Comparison of ENCODE assay signal across 8 mouse cellular contexts in genomic region chr7:97331726-97332666, GRCm38 (mm10). TPM values are rescaled to one million over a fixed set of nuclear protein-coding genes. Genes with fewer than 3 reads are reported as not detected.
DNase-seq lines count a peak whose midpoint lies in the region; ATAC-seq lines count a peak whose summit lies in the region.

TSS of gene Usp35 (minus strand) at chr7:97332020.
TSS of gene Kctd21 (plus strand) at chr7:97332327.

- no peaks in the 10 kb centered on the region; the same call in 1 of the 2 replicates for H3K27me3 ChIP-seq in intestine, embryonic 14.5 days (replicated peaks; ENCODE audit: control insufficient read depth, insufficient read depth, low read length)

- peak; percentile 99 for ATAC-seq in intestine, embryonic 14.5 days (replicated peaks; ENCODE audit: low FRiP score, low TSS enrichment, low read depth)

- peaks cover 14% of the 10 kb centered on the region for H3K4me1 ChIP-seq in intestine, embryonic 14.5 days (replicated peaks; ENCODE audit: control insufficient read depth, insufficient read depth, low read length)

- peak within 1 kb of the TSS; percentile 64 for H3K9ac ChIP-seq in intestine, embryonic 14.5 days (ENCODE audit: low read length)

- no peak within 1 kb of the TSS for H3K27ac ChIP-seq in intestine, embryonic 14.5 days (ENCODE audit: low read depth)

- WGBS in intestine, embryonic 14.5 days = 1% methylated on average over 68 of the region's 68 CpGs

- intact Hi-C loops in left cerebral cortex, postnatal 14 days (cut with DNase I) = no loop called here

- H3K4me2 ChIP-seq in intestine, embryonic 14.5 days (ENCODE audit: low read length) = peak within 1 kb of the TSS; percentile 80

- peak; percentile 91 to 92 for DNase-seq in adrenal gland, adult 18-20 months (ENCODE audit: low spot score in 2 of 2)
- DNase-seq in embryo, embryonic 11 days = peak; percentile 98
- peak; percentile 98 for DNase-seq in gastrocnemius, postnatal 25 days
- DNase-seq in intestine, embryonic 14.5 days (ENCODE audit: low spot score) = peak; percentile 92
- peak; percentile 93 to 94 for DNase-seq in left cerebral cortex, postnatal 14 days (ENCODE audit: low spot score in 2 of 2)
- DNase-seq in mesoderm, embryonic 11.5 days (ENCODE audit: low read depth, low spot score) = peak; percentile 95
- peak; percentile 92 to 94 for DNase-seq in right cerebral cortex, postnatal 36 days (ENCODE audit: low spot score in 2 of 2)
- DNase-seq in yolk sac, embryonic 10.5 days (ENCODE audit: low spot score) = peak; percentile 97

- H3K36me3 ChIP-seq in intestine, embryonic 14.5 days (ENCODE audit: control insufficient read depth, insufficient read depth, low read length) = no peaks in the 10 kb centered on the region

- H3K9me3 ChIP-seq in intestine, embryonic 14.5 days (ENCODE audit: control insufficient read depth, low read length) = no peaks in the 10 kb centered on the region

- peak within 1 kb of the TSS; percentile 79 for H3K4me3 ChIP-seq in intestine, embryonic 14.5 days (ENCODE audit: low read depth, low read length)

RNA-seq across cellular contexts. Expression of gene Usp35, which starts in this region (rescaled TPM):
- total RNA-seq in adrenal gland, adult 18-20 months (2021) = 10 to 100 TPM in 1 of 2 experiments, 1 to 10 TPM in 1; 8.4 to 10.6 TPM
- total RNA-seq in gastrocnemius, postnatal 25 days (2021) = 1 to 10 TPM in 1 of 2 experiments, under 1 TPM in 1; 1.00 to 1.2 TPM
- 2.1 and 3.4 TPM in 2 replicates for polyA plus RNA-seq in intestine, embryonic 14.5 days (2014; fragmentation: Nextera tagmentation; extraction: Ambion mirVana)
- total RNA-seq in left cerebral cortex, postnatal 14 days (2021) = 10 to 100 TPM; 12.2 to 13.5 TPM

RNA-seq across cellular contexts. Expression of gene Kctd21, which starts in this region (rescaled TPM):
- 10 to 100 TPM; 10.6 to 11.5 TPM for total RNA-seq in adrenal gland, adult 18-20 months (2021)
- total RNA-seq in gastrocnemius, postnatal 25 days (2021) = 1 to 10 TPM; 2.9 to 3.8 TPM
- polyA plus RNA-seq in intestine, embryonic 14.5 days (2014; fragmentation: Nextera tagmentation; extraction: Ambion mirVana) = 5.4 and 5.9 TPM in 2 replicates
- 10 to 100 TPM; 10.7 TPM for total RNA-seq in left cerebral cortex, postnatal 14 days (2021)

Comparison
In these comparisons a context has a peak if more than half of its experiments do, and no peak if none do; other contexts are left out.
1. RNA of gene Usp35 (total RNA-seq): 12.2 to 13.5 TPM in left cerebral cortex, postnatal 14 days and 8.4 to 10.6 TPM in adrenal gland, adult 18-20 months; 1.00 to 1.2 TPM in gastrocnemius, postnatal 25 days; every median in the first group is over 4 times any median in the second.
2. Peak in every context shown above with its lines, with median percentiles within 50 percentile points of each other: DNase-seq.